Mouse (Mus musculus): ENCODE results near the gene Sox30.

- TF ChIP-seq POLR2A (IDR thresholded peaks at IDR 0.05; ENCODE audit: low read depth, low read length) = no peak
- no peak for TF ChIP-seq CTCF (IDR thresholded peaks at IDR 0.05; ENCODE audit: extremely low read depth, insufficient read length, insufficient replicate concordance, low read depth, low read length)
Observed at GRCm38 (mm10) chr11:46022983-46023382, 42.9 kb downstream of the Sox30 start.

Measured in small intestine, adult 2 months (tissue).